Comparison of ENCODE assay signal across 7 mouse cellular contexts in genomic region chr11:94326961-94327411, GRCm38 (mm10). TPM values are rescaled to one million over a fixed set of nuclear protein-coding genes. Genes with fewer than 3 reads are reported as not detected.
DNase-seq lines count a peak whose midpoint lies in the region; ATAC-seq and TF ChIP-seq lines count a peak whose summit lies in the region.

No protein-coding gene starts in this region.

- ATAC-seq in forebrain, embryonic 13.5 days, result peak; percentile 86
- ATAC-seq in intestine, embryonic 16.5 days, result no peak
- peak; percentile 86 for ATAC-seq in midbrain, embryonic 13.5 days

- no peak for TF ChIP-seq CTCF in ES-Bruce4 (IDR thresholded peaks at IDR 0.05; ENCODE audit: low read depth, low read length)

- no peak overlapping the region for H3K4me3 ChIP-seq in ES-Bruce4 (ENCODE audit: low read depth, low read length)
- H3K4me3 ChIP-seq in brown adipose tissue, adult 24 weeks (ENCODE audit: insufficient read depth, low read depth, low read length), result peak overlapping the region; percentile 38
- peak overlapping the region; percentile 68 for H3K4me3 ChIP-seq in forebrain, embryonic 13.5 days
- H3K4me3 ChIP-seq in intestine, embryonic 16.5 days (ENCODE audit: low read length), result peak overlapping the region; percentile 18; the same call in 1 of the 2 replicates
- H3K4me3 ChIP-seq in midbrain, embryonic 13.5 days (replicated peaks), result peak overlapping the region; percentile 70

- no peaks in the 10 kb centered on the region for H3K36me3 ChIP-seq in ES-Bruce4 (ENCODE audit: control insufficient read depth, insufficient read depth, low read length, poor library complexity, severe bottlenecking)
- no peaks in the 10 kb centered on the region for H3K36me3 ChIP-seq in forebrain, embryonic 13.5 days (ENCODE audit: poor library complexity, severe bottlenecking)
- H3K36me3 ChIP-seq in intestine, embryonic 16.5 days (ENCODE audit: control insufficient read depth, insufficient read depth, low read length), result no peaks in the 10 kb centered on the region
- no peaks in the 10 kb centered on the region for H3K36me3 ChIP-seq in midbrain, embryonic 13.5 days

- DNase-seq in frontal cortex, adult 2 months (ENCODE audit: extremely low spot score in 1 of 2, low spot score in 1 of 2), result no peak
- no peak for DNase-seq in right cerebral cortex, postnatal 36 days (ENCODE audit: low spot score in 2 of 2)

- H3K27ac ChIP-seq in ES-Bruce4 (ENCODE audit: insufficient read depth, low read length), result 0 out of 2 replicates have a peak overlapping the region, but pooled peaks have one; percentile 8
- H3K27ac ChIP-seq in brown adipose tissue, adult 24 weeks (replicated peaks; ENCODE audit: low read depth, low read length), result peak overlapping the region; percentile 70
- H3K27ac ChIP-seq in forebrain, embryonic 13.5 days, result peak overlapping the region; percentile 99
- peak overlapping the region; percentile 83 for H3K27ac ChIP-seq in intestine, embryonic 16.5 days (ENCODE audit: low read length)
- peak overlapping the region; percentile 99 for H3K27ac ChIP-seq in midbrain, embryonic 13.5 days

- no peaks in the 10 kb centered on the region for H3K9me3 ChIP-seq in ES-Bruce4 (replicated peaks; ENCODE audit: control insufficient read depth, insufficient read depth, low read length, poor library complexity, severe bottlenecking)
- no peaks in the 10 kb centered on the region for H3K9me3 ChIP-seq in forebrain, embryonic 13.5 days (replicated peaks)
- no peaks in the 10 kb centered on the region for H3K9me3 ChIP-seq in intestine, embryonic 16.5 days (ENCODE audit: control insufficient read depth, low read length)
- H3K9me3 ChIP-seq in midbrain, embryonic 13.5 days, result no peaks in the 10 kb centered on the region

- TF ChIP-seq EP300 in ES-Bruce4 (IDR thresholded peaks at IDR 0.05; ENCODE audit: insufficient read depth, low read depth, low read length), result no peak

- H3K27me3 ChIP-seq in ES-Bruce4 (ENCODE audit: control insufficient read depth, insufficient read depth, low read length, poor library complexity, severe bottlenecking), result no peaks in the 10 kb centered on the region
- no peaks in the 10 kb centered on the region for H3K27me3 ChIP-seq in forebrain, embryonic 13.5 days
- no peaks in the 10 kb centered on the region for H3K27me3 ChIP-seq in intestine, embryonic 16.5 days (replicated peaks; ENCODE audit: control insufficient read depth, insufficient read depth, low read length)
- H3K27me3 ChIP-seq in midbrain, embryonic 13.5 days, result no peaks in the 10 kb centered on the region

- no peaks in the 10 kb centered on the region for H3K4me1 ChIP-seq in ES-Bruce4 (ENCODE audit: control insufficient read depth, insufficient read depth, low read length)
- H3K4me1 ChIP-seq in brown adipose tissue, adult 24 weeks (ENCODE audit: control insufficient read depth, insufficient read depth, insufficient read length, low read length), result peaks cover 8% of the 10 kb centered on the region
- H3K4me1 ChIP-seq in forebrain, embryonic 13.5 days, result peaks cover 56% of the 10 kb centered on the region
- peaks cover 13% of the 10 kb centered on the region for H3K4me1 ChIP-seq in intestine, embryonic 16.5 days (ENCODE audit: control insufficient read depth, insufficient read depth, low read length)
- peaks cover 52% of the 10 kb centered on the region for H3K4me1 ChIP-seq in midbrain, embryonic 13.5 days (replicated peaks)

- TF ChIP-seq POLR2A in ES-Bruce4 (IDR thresholded peaks at IDR 0.05; ENCODE audit: insufficient read depth, low read length), result no peak

- peak overlapping the region; percentile 47; the same call in 1 of the 2 replicates for H3K9ac ChIP-seq in ES-Bruce4 (ENCODE audit: low read depth, poor library complexity, severe bottlenecking)
- peak overlapping the region; percentile 94 for H3K9ac ChIP-seq in forebrain, embryonic 13.5 days
- H3K9ac ChIP-seq in intestine, embryonic 16.5 days (ENCODE audit: low read depth, low read length), result peak overlapping the region; percentile 53; the same call in 1 of the 2 replicates
- H3K9ac ChIP-seq in midbrain, embryonic 13.5 days (replicated peaks), result peak overlapping the region; percentile 60

- H3K4me2 ChIP-seq in forebrain, embryonic 13.5 days, result peak overlapping the region; percentile 80
- peak overlapping the region; percentile 41 for H3K4me2 ChIP-seq in intestine, embryonic 16.5 days (ENCODE audit: low read depth, low read length)
- peak overlapping the region; percentile 78 for H3K4me2 ChIP-seq in midbrain, embryonic 13.5 days (replicated peaks)

- WGBS in forebrain, embryonic 13.5 days, result under 1% methylated on average over 10 of the region's 10 CpGs
- WGBS in intestine, embryonic 16.5 days, result 9% methylated on average over 10 of the region's 10 CpGs
- WGBS in midbrain, embryonic 13.5 days, result under 1% methylated on average over 10 of the region's 10 CpGs

RNA-seq across cellular contexts. Expression of gene Ankrd40, which starts 0.8 kb away (rescaled TPM):
- 51.7 and 66.3 TPM in 2 replicates for polyA plus RNA-seq in ES-Bruce4 (2011; ENCODE audit: insufficient read depth, insufficient read length, low read depth, missing spikeins)
- 160 and 214 TPM in 2 replicates for polyA plus RNA-seq in brown adipose tissue, adult 24 weeks (2012; ENCODE audit: insufficient read depth, insufficient read length, missing spikeins)
- polyA plus RNA-seq in forebrain, embryonic 13.5 days (2015; fragmentation: Nextera tagmentation; extraction: Ambion mirVana), result 10.5 and 10.6 TPM in 2 replicates
- polyA plus RNA-seq in intestine, embryonic 16.5 days (2015; fragmentation: Nextera tagmentation; extraction: Ambion mirVana), result 11.8 and 11.9 TPM in 2 replicates
- polyA plus RNA-seq in midbrain, embryonic 13.5 days (2015; fragmentation: Nextera tagmentation; extraction: Ambion mirVana), result 10.0 and 11.0 TPM in 2 replicates
- 138 and 164 TPM in 2 replicates for polyA plus RNA-seq in frontal cortex, adult 2 months (2012; rRNA removed)

RNA-seq across cellular contexts. Expression of gene Luc7l3, which starts 5.2 kb away (rescaled TPM):
- polyA plus RNA-seq in ES-Bruce4 (2011; ENCODE audit: insufficient read depth, insufficient read length, low read depth, missing spikeins), result 182 and 223 TPM in 2 replicates
- polyA plus RNA-seq in brown adipose tissue, adult 24 weeks (2012; ENCODE audit: insufficient read depth, insufficient read length, missing spikeins), result 26.6 and 58.1 TPM in 2 replicates
- 164 and 173 TPM in 2 replicates for polyA plus RNA-seq in forebrain, embryonic 13.5 days (2015; fragmentation: Nextera tagmentation; extraction: Ambion mirVana)
- polyA plus RNA-seq in intestine, embryonic 16.5 days (2015; fragmentation: Nextera tagmentation; extraction: Ambion mirVana), result 65.5 and 74.6 TPM in 2 replicates
- 165 and 170 TPM in 2 replicates for polyA plus RNA-seq in midbrain, embryonic 13.5 days (2015; fragmentation: Nextera tagmentation; extraction: Ambion mirVana)
- 181 and 209 TPM in 2 replicates for polyA plus RNA-seq in frontal cortex, adult 2 months (2012; rRNA removed)

RNA-seq across cellular contexts. Expression of gene Gm21885, which starts 45.3 kb away (rescaled TPM):
- not detected in 2 replicates for polyA plus RNA-seq in ES-Bruce4 (2011; ENCODE audit: insufficient read depth, insufficient read length, low read depth, missing spikeins)
- not detected in 2 replicates for polyA plus RNA-seq in brown adipose tissue, adult 24 weeks (2012; ENCODE audit: insufficient read depth, insufficient read length, missing spikeins)
- 0.68 TPM in 1 of 2 replicates, not detected in the other for polyA plus RNA-seq in forebrain, embryonic 13.5 days (2015; fragmentation: Nextera tagmentation; extraction: Ambion mirVana)
- polyA plus RNA-seq in intestine, embryonic 16.5 days (2015; fragmentation: Nextera tagmentation; extraction: Ambion mirVana), result 92.1 and 137 TPM in 2 replicates
- polyA plus RNA-seq in midbrain, embryonic 13.5 days (2015; fragmentation: Nextera tagmentation; extraction: Ambion mirVana), result 0.54 TPM in 1 of 2 replicates, not detected in the other
- not detected in 2 replicates for polyA plus RNA-seq in frontal cortex, adult 2 months (2012; rRNA removed)

Comparison
In these comparisons a context has a peak if more than half of its experiments do, and no peak if none do; other contexts are left out.
1. H3K27ac ChIP-seq: peak in every context shown above with its lines; median percentile 99 in forebrain, embryonic 13.5 days; 99 in midbrain, embryonic 13.5 days; 83 in intestine, embryonic 16.5 days; 70 in brown adipose tissue, adult 24 weeks; 8 in ES-Bruce4.
2. RNA of gene Gm21885, which starts 45.3 kb away (polyA plus RNA-seq): 92.1 to 137 TPM in intestine, embryonic 16.5 days; 0.68 TPM in forebrain, embryonic 13.5 days, not detected in ES-Bruce4, not detected in brown adipose tissue, adult 24 weeks, 0.54 TPM in midbrain, embryonic 13.5 days and not detected in frontal cortex, adult 2 months; every median in the first group is over 10 times any median in the second.
3. Peak in every context shown above with its lines, with median percentiles within 50 percentile points of each other: H3K9ac ChIP-seq and H3K4me2 ChIP-seq.